Mouse (Mus musculus): ENCODE data around the gene Mpv17l.
"Not testable (repeated sequence)": the region's sequence is repeated elsewhere in the genome, so short reads cannot be mapped to it uniquely, and the experiment has no call there.

DNA sequence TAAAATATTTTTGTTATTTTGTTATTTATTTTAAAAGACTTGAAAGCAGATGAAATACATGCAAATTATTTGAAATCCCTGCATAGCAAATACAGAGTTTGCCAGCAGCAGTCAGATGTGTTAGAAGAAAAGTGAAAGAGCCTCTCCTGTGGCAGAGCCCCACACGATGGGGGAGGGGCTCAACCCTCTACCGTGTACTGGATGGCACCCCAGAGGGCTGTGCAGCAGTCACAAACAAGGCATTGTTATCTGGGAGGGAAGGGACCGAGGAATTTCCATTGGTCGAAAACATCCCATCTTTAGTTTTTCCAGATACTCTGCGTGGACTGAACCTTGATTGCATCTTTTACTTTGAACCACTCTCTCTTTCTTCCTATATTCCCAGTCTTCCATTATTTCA lies 35.6 kb upstream of the Mpv17l start:
- TF ChIP-seq MAX (IDR thresholded peaks at IDR 0.05; ENCODE audit: low read depth); POLR2A (IDR thresholded peaks at IDR 0.05; ENCODE audit: insufficient read length, low read depth); USF1 (IDR thresholded peaks at IDR 0.05; ENCODE audit: low read depth); POLR2AphosphoS2 (IDR thresholded peaks at IDR 0.05; ENCODE audit: insufficient read length, low read depth); MYOG (IDR thresholded peaks at IDR 0.05; ENCODE audit: control insufficient read depth in 1 of 3, insufficient read depth in 1 of 3, insufficient read length in 2 of 3, low read depth in 2 of 3): not testable (repeated sequence)

All from myocyte (in vitro differentiated cells).